Mouse (Mus musculus) spleen, adult 18-20 months (tissue): ENCODE results near the gene Gm33543.

ENCODE experiments used
- DNase-seq, 2 experiments: peaks; one replicate each; pipeline ENCODE4 v3.0.0; 2022; ENCODE audit warnings: mixed read lengths in 2 of 2

The Gm33543 gene

GRCm38 (mm10) chr10:95774856-95775255 lies 67.9 kb downstream of the Gm33543 start:
- DNase-seq: no peak

- no peak for DNase-seq
Measured at GRCm38 (mm10) chr10:95774001-95774628, 68.6 kb downstream of the Gm33543 start.
